Mouse (Mus musculus) megakaryocyte-erythroid progenitor cell, adult 5 weeks (primary cell): ENCODE results near the gene Gm4981. TPM values are rescaled to one million over a fixed set of nuclear protein-coding genes. Genes with fewer than 3 reads are reported as not detected.

ENCODE experiments used
- polyA plus RNA-seq: library from polyadenylated mRNA; stranded (reverse); fragments of >175 nt; gene quantifications from 2 replicates; pipeline ENCODE4 v1.2.3, GENCODE M21; 2012

Gene Gm4981
- not detected in 2 replicates for polyA plus RNA-seq

DNA sequence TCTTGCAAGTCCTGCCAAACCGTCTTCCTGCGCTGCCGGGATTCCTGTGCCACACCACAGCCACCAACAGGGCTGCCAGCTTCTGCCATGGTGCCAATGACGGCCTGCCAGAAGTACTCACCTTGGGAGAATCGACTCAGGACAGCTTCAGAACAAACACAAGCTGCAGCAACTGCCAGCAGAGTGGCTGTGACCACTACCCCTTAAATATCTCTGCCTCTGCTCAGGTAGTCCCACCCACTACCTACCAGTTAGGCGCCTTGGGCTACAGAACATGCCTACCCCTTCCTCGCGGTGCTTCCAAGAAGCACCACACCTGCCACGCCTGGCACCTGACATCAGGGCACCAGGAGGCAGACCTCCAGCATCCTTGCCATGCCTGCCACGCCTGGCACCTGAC, at the start of gene Gm4981:
Gene Gm4981 (minus strand): TSS at position 89 of the 400 bp plus-strand sequence.

GRCm38 (mm10) chr10:58255213-58255892, 18.9 kb upstream of the Gm4981 start, which contains the start of gene Gcc2:
Gene Gcc2, plus strand, starts transcription at chr10:58255497.

DNA sequence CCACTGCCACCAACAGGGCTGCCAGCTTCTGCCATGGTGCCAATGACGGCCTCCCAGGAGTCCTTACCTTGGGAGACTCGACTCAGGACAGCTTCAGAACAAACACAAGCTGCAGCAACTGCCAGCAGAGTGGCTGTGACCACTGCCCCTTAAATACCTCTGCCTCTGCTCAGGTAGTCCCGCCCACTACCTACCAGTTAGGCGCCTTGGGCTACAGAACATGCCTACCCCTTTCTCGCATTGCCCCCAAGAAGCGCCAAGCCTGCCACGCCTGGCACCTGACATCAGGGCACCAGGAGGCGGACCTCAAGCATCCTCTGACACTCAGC, 3.9 kb downstream of the Gm4981 start, which contains the start of gene Duxf3:
Gene Duxf3 (minus strand): TSS at position 35 of the 329 bp plus-strand sequence.

GRCm38 (mm10) chr10:58224827-58225785, 11.4 kb downstream of the Gm4981 start, which contains the start of gene AW822073:
Gene AW822073, minus strand, starts transcription at chr10:58224930.

Other genes starting within 250 kb of the Gm4981 start
- gene AW822073, start 11.8 kb downstream of the Gm4981 start, polyA plus RNA-seq = not detected in 2 replicates
- gene Duxf3, start 4.0 kb downstream of the Gm4981 start, polyA plus RNA-seq = 0.03 TPM in 1 of 2 replicates, not detected in the other
- 5.8 and 7.3 TPM in 2 replicates for gene Gcc2, start 18.8 kb upstream of the Gm4981 start, polyA plus RNA-seq
- 2.6 and 2.7 TPM in 2 replicates for gene Lims1, start 86.8 kb upstream of the Gm4981 start, polyA plus RNA-seq
- 4.8 and 7.3 TPM in 2 replicates for gene Ranbp2, start 210.2 kb upstream of the Gm4981 start, polyA plus RNA-seq